Mouse (Mus musculus): ENCODE results near the gene Serpinb1b. TPM values are rescaled to one million over a fixed set of nuclear protein-coding genes. Genes with fewer than 3 reads are reported as not detected.
"Not testable (repeated sequence)": the region's sequence is repeated elsewhere in the genome, so short reads cannot be mapped to it uniquely, and the experiment has no call there.

Gene Serpinb1b
- 1.6 TPM for polyA plus RNA-seq (2012; fragmentation: generic; extraction: Trizol)

- Histone ChIP-seq H3ac (ENCODE audit: control insufficient read depth, insufficient read length) (no peak within 1 kb of the TSS), H3K36me3 (ENCODE audit: control insufficient read depth, insufficient read depth) (no peaks in the 10 kb centered on the region), H3K4me2 (ENCODE audit: low read depth) (peak within 1 kb of the TSS; percentile 72), H3K27me3 (ENCODE audit: control insufficient read depth, insufficient read depth, insufficient read length) (no peaks in the 10 kb centered on the region), H3K79me2 (ENCODE audit: control insufficient read depth, insufficient read depth) (no peaks in the 10 kb centered on the region), H3K4me3 (no peak within 1 kb of the TSS)
- no peak for TF ChIP-seq SRF (IDR thresholded peaks at IDR 0.05; ENCODE audit: control insufficient read depth, insufficient read length, low read depth)
- TF ChIP-seq POLR2A (IDR thresholded peaks at IDR 0.05; ENCODE audit: insufficient read length, low read depth) = no peak
- peak in 1 of 3 experiments; percentile 63 for TF ChIP-seq MYOD1 (IDR thresholded peaks at IDR 0.05; ENCODE audit: control insufficient read depth in 1 of 3, insufficient read length in 2 of 3, low read depth in 2 of 3)
- TF ChIP-seq POLR2AphosphoS2 (IDR thresholded peaks at IDR 0.05; ENCODE audit: insufficient read length, low read depth) = no peak
- peak in 2 of 3 experiments; percentile 64 to 81 for TF ChIP-seq MYOG (IDR thresholded peaks at IDR 0.05; ENCODE audit: control insufficient read depth in 1 of 3, insufficient read depth in 1 of 3, insufficient read length in 2 of 3, low read depth in 2 of 3)
- TF ChIP-seq USF1 (IDR thresholded peaks at IDR 0.05; ENCODE audit: low read depth) = no peak
- no peak for TF ChIP-seq REST (IDR thresholded peaks at IDR 0.05; ENCODE audit: insufficient read depth, insufficient read length)
- TF ChIP-seq MAX (IDR thresholded peaks at IDR 0.05; ENCODE audit: low read depth) = no peak
Measured at GRCm38 (mm10) chr13:33078056-33078705, at the start of gene Serpinb1b. TSS of gene Serpinb1b (plus strand) at chr13:33078575.

DNA sequence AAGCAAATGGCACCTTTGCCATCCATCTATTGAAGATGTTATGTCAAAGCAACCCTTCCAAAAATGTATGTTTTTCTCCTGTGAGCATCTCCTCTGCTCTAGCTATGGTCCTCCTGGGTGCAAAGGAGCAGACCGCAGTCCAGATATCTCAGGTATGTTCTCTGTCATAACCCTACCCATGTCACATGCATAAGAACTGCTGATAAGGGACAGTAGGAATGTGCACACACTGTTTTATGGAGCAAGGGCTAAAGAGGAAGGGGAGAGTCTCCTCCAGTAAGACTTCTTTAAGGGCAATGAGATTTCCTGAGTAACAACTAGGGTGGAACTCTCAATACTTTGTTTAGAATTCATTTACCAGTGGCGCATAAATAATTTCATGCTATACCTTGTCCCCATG, 48.9 kb upstream of the Serpinb1b start:
- not testable (repeated sequence) for H3K4me2 ChIP-seq (ENCODE audit: low read depth); H3K4me3 ChIP-seq; H3K36me3 ChIP-seq (ENCODE audit: control insufficient read depth, insufficient read depth); H3K27me3 ChIP-seq (ENCODE audit: control insufficient read depth, insufficient read depth, insufficient read length); H3ac ChIP-seq (ENCODE audit: control insufficient read depth, insufficient read length); H3K79me2 ChIP-seq (ENCODE audit: control insufficient read depth, insufficient read depth)

DNA sequence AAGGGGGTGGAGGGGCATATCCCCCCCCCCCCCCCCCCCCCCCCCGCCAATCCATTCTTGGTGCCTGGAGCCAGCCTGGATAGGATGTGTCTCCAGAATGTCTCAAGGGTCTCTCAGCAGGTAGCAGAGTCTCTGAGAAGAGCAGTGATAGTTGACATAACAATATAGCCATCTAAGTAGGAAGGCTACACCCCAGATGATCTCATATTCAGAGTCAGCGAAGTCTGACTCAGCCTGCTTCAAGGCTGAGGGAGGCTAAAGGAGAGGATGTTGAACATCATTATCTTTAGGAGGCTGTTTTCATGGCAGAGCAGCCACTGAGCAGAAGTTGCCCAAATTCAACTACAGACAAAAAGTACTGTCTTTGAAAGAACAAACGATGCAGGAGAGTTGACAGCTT, 48.1 kb upstream of the Serpinb1b start:
- Histone ChIP-seq H3K4me3 (no peak overlapping the region), H3K79me2 (ENCODE audit: control insufficient read depth, insufficient read depth) (no peaks in the 10 kb centered on the region), H3K4me2 (ENCODE audit: low read depth) (no peak overlapping the region), H3K36me3 (ENCODE audit: control insufficient read depth, insufficient read depth) (no peaks in the 10 kb centered on the region), H3ac (ENCODE audit: control insufficient read depth, insufficient read length) (no peak overlapping the region), H3K27me3 (ENCODE audit: control insufficient read depth, insufficient read depth, insufficient read length) (no peaks in the 10 kb centered on the region)
- TF ChIP-seq POLR2A (IDR thresholded peaks at IDR 0.05; ENCODE audit: insufficient read length, low read depth) = no peak
- no peak for TF ChIP-seq SRF (IDR thresholded peaks at IDR 0.05; ENCODE audit: control insufficient read depth, insufficient read length, low read depth)
- no peak for TF ChIP-seq CEBPB (IDR thresholded peaks at IDR 0.05; ENCODE audit: insufficient read depth, poor library complexity, severe bottlenecking)
- TF ChIP-seq TCF12 (IDR thresholded peaks at IDR 0.05; ENCODE audit: insufficient read depth, poor library complexity, severe bottlenecking) = no peak
- no peak for TF ChIP-seq MYOD1 (IDR thresholded peaks at IDR 0.05; ENCODE audit: control insufficient read depth in 1 of 3, insufficient read length in 2 of 3, low read depth in 2 of 3)
- no peak for TF ChIP-seq REST (IDR thresholded peaks at IDR 0.05; ENCODE audit: insufficient read depth, insufficient read length)
- no peak for TF ChIP-seq POLR2AphosphoS2 (IDR thresholded peaks at IDR 0.05; ENCODE audit: insufficient read length, low read depth)

- H3K27me3 ChIP-seq (ENCODE audit: control insufficient read depth, insufficient read depth, insufficient read length) = no peaks in the 10 kb centered on the region
- no peak overlapping the region for H3ac ChIP-seq (ENCODE audit: control insufficient read depth, insufficient read length)
- no peaks in the 10 kb centered on the region for H3K79me2 ChIP-seq (ENCODE audit: control insufficient read depth, insufficient read depth)
- no peak overlapping the region for H3K4me3 ChIP-seq
- TF ChIP-seq POLR2A (IDR thresholded peaks at IDR 0.05; ENCODE audit: insufficient read length, low read depth) = no peak
- TF ChIP-seq E2F4 (IDR thresholded peaks at IDR 0.05; ENCODE audit: insufficient read depth) = no peak
- TF ChIP-seq SRF (IDR thresholded peaks at IDR 0.05; ENCODE audit: control insufficient read depth, insufficient read length, low read depth) = no peak
- TF ChIP-seq MYOG (IDR thresholded peaks at IDR 0.05; ENCODE audit: control insufficient read depth in 1 of 3, insufficient read depth in 1 of 3, insufficient read length in 2 of 3, low read depth in 2 of 3) = no peak
- TF ChIP-seq CEBPB (IDR thresholded peaks at IDR 0.05; ENCODE audit: insufficient read depth, poor library complexity, severe bottlenecking) = no peak
- TF ChIP-seq USF1 (IDR thresholded peaks at IDR 0.05; ENCODE audit: low read depth) = no peak
- TF ChIP-seq MYOD1 (IDR thresholded peaks at IDR 0.05; ENCODE audit: control insufficient read depth in 1 of 3, insufficient read length in 2 of 3, low read depth in 2 of 3) = no peak
- no peak for TF ChIP-seq TCF3 (IDR thresholded peaks at IDR 0.05; ENCODE audit: insufficient read length, low read depth)
- TF ChIP-seq MAX (IDR thresholded peaks at IDR 0.05; ENCODE audit: low read depth) = no peak
- TF ChIP-seq POLR2AphosphoS2 (IDR thresholded peaks at IDR 0.05; ENCODE audit: insufficient read length, low read depth) = no peak
- no peak for TF ChIP-seq TCF12 (IDR thresholded peaks at IDR 0.05; ENCODE audit: insufficient read depth, poor library complexity, severe bottlenecking)
- no peak for TF ChIP-seq REST (IDR thresholded peaks at IDR 0.05; ENCODE audit: insufficient read depth, insufficient read length)
- H3K4me2 ChIP-seq (ENCODE audit: low read depth) = no peak overlapping the region
- H3K36me3 ChIP-seq (ENCODE audit: control insufficient read depth, insufficient read depth) = no peaks in the 10 kb centered on the region
Measured at GRCm38 (mm10) chr13:33035506-33035905, 42.9 kb upstream of the Serpinb1b start.

DNA sequence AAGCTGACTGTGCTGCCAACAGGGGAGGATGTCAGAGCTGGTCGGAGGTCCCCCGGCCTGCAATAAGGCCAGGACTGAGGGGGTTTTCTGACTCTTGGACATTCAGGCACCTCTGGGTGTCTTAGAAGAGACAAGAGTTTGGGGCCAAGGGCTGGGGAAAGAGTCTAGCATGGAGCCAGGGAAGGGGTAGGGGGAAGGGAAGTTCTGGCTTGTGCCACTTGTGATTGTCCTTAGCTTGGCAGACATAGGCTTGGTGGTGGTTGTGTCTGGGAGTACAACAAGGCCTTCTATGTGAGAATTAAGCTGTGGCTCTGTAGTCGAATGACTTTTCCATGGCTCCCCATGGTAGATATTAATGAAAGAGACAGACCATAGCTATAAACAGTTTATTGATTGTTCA, 34.8 kb upstream of the Serpinb1b start:
- Histone ChIP-seq H3K4me3 (no peak overlapping the region), H3K79me2 (ENCODE audit: control insufficient read depth, insufficient read depth) (no peaks in the 10 kb centered on the region), H3ac (ENCODE audit: control insufficient read depth, insufficient read length) (no peak overlapping the region), H3K27me3 (ENCODE audit: control insufficient read depth, insufficient read depth, insufficient read length) (no peaks in the 10 kb centered on the region), H3K36me3 (ENCODE audit: control insufficient read depth, insufficient read depth) (no peaks in the 10 kb centered on the region), H3K4me2 (ENCODE audit: low read depth) (no peak overlapping the region)
- TF ChIP-seq POLR2AphosphoS2 (IDR thresholded peaks at IDR 0.05; ENCODE audit: insufficient read length, low read depth) (no peak), E2F4 (IDR thresholded peaks at IDR 0.05; ENCODE audit: insufficient read depth) (no peak), POLR2A (IDR thresholded peaks at IDR 0.05; ENCODE audit: insufficient read length, low read depth) (no peak), TCF12 (IDR thresholded peaks at IDR 0.05; ENCODE audit: insufficient read depth, poor library complexity, severe bottlenecking) (no peak), SRF (IDR thresholded peaks at IDR 0.05; ENCODE audit: control insufficient read depth, insufficient read length, low read depth) (no peak)
